Mouse (Mus musculus) right cerebral cortex, postnatal 36 days (tissue): ENCODE measurements around the gene Rxfp1.
"Not testable (repeated sequence)": the region's sequence is repeated elsewhere in the genome, so short reads cannot be mapped to it uniquely, and the experiment has no call there.

Source experiments
- DNase-seq, 2 experiments: peaks; one replicate each; pipeline ENCODE4 v3.0.0; 2022; ENCODE audit warnings: low spot score in 2 of 2, mixed read lengths in 1 of 2

Rxfp1 gene

GRCm38 (mm10) chr3:79737780-79738179 lies at the start of gene Rxfp1:
Gene Rxfp1 (minus strand): TSS chr3:79737880.
- no peak for DNase-seq

DNA sequence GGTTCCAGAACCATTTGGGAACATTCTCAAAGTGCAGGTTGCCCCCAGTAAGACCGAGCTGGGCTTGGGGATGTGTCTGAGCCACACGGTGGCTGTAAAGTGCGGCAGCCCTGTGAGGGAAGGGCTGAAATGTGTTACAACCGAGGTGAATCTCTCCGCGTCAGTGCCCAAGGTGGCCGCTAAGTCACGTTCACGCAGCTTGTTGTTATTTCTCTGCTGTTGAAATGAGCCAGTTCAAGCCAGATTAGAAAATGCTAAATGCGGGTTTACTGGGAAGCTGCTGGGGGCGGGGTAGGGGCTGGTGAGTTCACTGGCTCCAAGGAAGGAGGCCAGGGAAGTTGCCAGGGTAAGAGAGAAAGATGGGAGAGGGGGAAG lies 46.7 kb upstream of the Rxfp1 start:
- no peak for DNase-seq

- DNase-seq, result no peak
Observed at GRCm38 (mm10) chr3:79783630-79784361, 46.1 kb upstream of the Rxfp1 start.

DNA sequence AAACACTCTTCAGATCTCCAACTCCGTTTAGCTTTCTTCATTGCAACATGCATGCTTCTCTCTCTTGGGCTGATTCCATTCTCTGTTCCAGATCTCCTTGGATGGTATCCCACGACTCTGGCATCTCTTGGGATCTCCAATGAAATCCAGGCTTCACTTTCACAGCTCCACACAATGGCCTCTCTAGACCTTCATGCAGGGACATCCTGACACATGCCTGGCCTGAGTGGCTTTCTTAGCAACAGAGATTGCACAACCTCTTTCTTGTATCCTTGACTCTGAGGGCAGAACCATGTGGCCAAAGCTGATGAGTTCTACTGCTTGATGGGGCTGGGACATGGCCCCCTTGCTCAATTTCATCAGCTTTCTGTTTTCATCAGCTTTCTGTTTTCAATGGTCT lies 35.0 kb upstream of the Rxfp1 start:
- no peak for DNase-seq

GRCm38 (mm10) chr3:79753736-79754135 lies 16.1 kb upstream of the Rxfp1 start:
- no peak for DNase-seq

- DNase-seq, result no peak
Observed at GRCm38 (mm10) chr3:79746585-79746984, 8.9 kb upstream of the Rxfp1 start.

- DNase-seq, result peak; percentile 31 to 59
Observed at GRCm38 (mm10) chr3:79745101-79745500, 7.4 kb upstream of the Rxfp1 start.

- DNase-seq, result no peak
Observed at GRCm38 (mm10) chr3:79744415-79744814, 6.7 kb upstream of the Rxfp1 start.

- DNase-seq, result no peak
Observed at GRCm38 (mm10) chr3:79740351-79740750, 2.7 kb upstream of the Rxfp1 start.

DNA sequence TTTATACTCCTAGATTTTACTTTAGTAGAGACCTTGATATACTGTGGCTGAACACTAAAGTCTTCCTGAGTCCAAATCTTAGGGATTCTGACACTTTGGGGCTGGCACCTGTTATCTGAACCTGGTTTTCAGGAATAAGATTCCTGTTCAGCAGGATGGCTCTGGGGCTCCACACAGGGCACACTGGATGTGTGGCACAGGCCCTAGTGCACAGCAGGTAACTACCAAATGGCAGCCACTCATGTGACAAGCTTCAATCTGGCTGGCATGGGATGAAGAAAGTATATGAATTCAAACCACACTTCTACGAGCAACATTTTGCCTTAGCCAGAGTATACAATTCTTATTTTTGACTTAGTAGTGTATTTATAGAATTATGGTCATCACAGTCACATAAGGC lies 771 bp upstream of the Rxfp1 start:
- no peak for DNase-seq

GRCm38 (mm10) chr3:79726506-79727075 lies 11.1 kb downstream of the Rxfp1 start:
- no peak for DNase-seq

GRCm38 (mm10) chr3:79720756-79721484 lies 16.8 kb downstream of the Rxfp1 start:
- no peak for DNase-seq

DNA sequence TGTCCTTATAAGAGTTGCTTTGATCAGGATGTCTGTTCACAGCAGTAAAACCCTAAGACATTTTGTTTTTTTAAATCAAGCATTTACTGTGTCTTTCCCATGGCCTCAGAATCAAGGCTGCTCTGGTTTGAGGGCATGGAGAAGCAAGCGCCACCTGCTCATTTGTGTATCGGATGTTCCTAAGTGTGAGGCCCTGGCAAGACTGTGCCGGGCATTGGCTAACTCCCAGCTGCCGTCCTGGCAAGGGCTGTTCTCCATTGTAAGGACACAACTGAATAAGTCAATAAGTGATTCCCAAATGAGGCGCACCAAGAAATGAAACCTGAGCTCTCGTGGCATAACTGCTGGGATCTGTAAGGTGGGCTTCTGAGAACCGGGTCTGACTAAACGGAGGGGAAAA lies 31.2 kb downstream of the Rxfp1 start:
- DNase-seq, result no peak

- no peak for DNase-seq
Observed at GRCm38 (mm10) chr3:79703135-79703534, 34.5 kb downstream of the Rxfp1 start.

GRCm38 (mm10) chr3:79691957-79692356 lies 45.7 kb downstream of the Rxfp1 start:
- DNase-seq, result no peak

DNA sequence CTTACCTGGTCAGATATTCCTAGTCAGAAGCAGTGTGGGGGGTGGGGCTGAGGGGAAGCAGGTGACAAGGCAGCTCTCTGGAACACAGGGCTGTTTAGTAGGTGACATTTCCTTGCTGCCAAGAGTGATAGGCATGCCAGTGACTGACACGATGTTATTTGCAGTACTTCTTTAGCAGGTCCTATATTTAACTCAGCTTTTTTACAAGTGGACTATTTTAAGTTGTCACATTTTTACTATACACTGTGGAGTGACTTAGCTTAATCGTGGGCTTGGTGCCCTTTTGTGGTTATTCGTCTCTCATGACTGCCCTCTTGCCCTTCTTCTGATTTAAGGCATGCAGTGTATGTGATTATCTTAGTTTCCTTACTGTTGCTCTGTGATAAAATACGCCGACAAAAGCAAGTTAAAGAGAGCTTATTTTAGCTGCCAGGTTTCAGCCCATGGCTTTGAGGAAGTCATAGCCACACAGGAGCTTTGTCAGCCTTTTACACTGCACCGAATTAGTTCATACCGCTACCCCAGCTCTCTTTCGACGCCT lies 47.5 kb downstream of the Rxfp1 start:
- DNase-seq, result no peak

DNA sequence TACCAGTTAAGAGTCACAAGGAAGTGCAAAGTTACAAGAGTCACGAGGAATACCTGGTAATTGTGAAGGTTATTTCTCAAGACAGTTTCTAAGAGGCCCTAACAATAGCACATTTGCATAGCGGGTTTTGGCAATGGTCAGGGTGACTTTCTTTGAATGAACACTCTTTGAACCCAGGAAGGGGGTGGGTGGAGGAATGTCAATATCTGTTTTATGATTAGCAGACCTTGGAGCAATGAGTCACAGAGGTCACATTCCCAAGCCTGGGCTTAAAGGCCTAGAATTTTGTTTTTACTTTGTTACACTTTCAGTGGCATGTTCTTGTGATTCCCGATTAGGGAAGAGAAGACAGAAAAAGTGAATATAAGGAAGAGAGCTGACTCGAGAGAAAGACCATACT lies 49.6 kb downstream of the Rxfp1 start:
- not testable (repeated sequence) for DNase-seq

- no peak for DNase-seq
Observed at GRCm38 (mm10) chr3:79683529-79683928, 54.2 kb downstream of the Rxfp1 start.

DNA sequence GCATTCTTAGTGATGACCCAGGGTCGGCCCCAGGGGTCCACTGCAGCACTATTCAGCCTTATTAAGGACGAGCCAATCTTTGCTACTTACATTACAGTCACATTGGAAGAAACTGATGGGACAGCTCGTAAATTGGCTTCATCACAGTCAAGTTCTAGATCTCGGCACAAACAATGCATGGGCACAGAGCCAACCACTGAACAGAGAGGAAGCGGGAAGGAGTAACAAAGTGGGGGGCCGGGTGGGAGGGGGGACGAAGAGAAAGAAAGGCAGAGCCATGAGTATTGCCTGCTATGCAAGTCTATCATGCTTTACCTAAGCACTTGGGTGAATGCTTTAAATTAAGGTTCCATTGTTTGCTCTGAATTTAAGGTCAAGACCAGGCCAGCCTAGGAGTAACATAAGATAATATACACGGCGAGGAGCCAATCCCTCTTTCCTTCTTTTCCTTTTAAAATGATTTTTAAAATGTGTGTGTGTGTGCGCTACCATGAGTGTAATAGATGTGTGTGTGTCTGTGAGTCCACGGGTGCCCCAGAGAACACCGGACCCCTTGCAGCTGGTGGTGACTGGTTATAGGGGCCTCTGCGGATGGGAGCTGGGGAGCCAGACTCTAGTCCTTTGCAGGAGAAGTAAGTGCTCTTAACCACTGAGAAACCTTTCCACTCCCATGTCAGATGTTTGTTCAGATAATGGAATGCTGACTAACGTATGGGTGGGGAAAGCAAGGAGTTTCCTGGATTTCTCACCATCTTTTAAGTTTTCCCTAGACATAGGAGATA lies 55.1 kb downstream of the Rxfp1 start:
- no peak for DNase-seq

DNA sequence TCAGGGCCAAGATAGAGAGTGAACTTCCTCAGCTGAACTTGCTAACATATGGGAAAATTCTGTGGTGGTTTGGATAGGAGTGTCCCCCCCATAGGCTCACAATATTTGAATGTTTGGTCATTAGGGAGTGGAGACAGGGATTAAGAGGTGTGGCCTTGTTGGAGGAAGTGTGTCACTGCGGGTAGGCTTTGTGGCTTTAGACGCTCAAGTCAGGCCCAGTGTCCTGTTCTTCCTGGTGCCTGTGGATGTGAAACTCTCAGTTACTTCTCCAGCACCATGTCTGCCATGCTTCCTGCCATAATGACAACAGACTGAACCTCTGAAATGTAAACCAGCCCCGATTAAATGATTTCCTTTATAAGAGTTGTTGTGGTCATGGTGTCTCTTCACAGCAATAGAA lies 61.3 kb downstream of the Rxfp1 start:
- no peak for DNase-seq

DNA sequence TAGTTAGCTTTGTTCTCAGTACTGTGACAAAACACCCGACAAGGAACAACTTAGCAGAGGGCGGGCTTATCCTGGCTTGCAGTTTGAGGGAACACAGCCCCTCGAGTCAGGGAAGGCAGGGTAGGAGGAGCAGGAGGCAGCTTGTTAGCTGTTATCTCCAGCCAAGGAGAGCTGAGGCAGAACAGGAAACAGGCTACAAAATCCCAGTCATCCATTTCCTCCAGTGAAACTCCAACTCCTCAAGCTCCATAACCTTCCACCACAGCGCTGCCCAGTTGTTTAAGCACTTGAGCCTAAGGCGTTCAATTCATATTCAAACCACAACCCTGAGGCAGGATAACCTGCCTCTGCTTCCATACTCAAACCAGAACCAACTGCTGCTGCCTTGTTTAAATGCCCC lies 63.0 kb downstream of the Rxfp1 start:
- no peak for DNase-seq

GRCm38 (mm10) chr3:79673082-79673481 lies 64.6 kb downstream of the Rxfp1 start:
- DNase-seq, result peak; percentile 21 to 23
